Mouse (Mus musculus) C2C12 (cell line): ENCODE data around the gene Sbno1.

Source experiments
- CTCF ChIP-seq: IDR thresholded peaks from one replicate; pipeline ENCODE4 v1.5.1; 2011; ENCODE audit not compliant: control insufficient read depth, insufficient read depth, insufficient read length
- MYOG ChIP-seq: IDR thresholded peaks from one replicate; pipeline ENCODE4 v1.6.1; 2011; ENCODE audit not compliant: control insufficient read depth, insufficient read length; ENCODE audit errors: extremely low read depth

- TF ChIP-seq CTCF, result no peak
- no peak for TF ChIP-seq MYOG
These were observed 74.7 kb downstream of the Sbno1 start for GRCm38 (mm10) chr5:124351111-124351560.
